Mouse (Mus musculus): ENCODE results near the gene Cnp. TPM values are rescaled to one million over a fixed set of nuclear protein-coding genes. Genes with fewer than 3 reads are reported as not detected.

The Cnp gene
- polyA plus RNA-seq, 1 experiment from 2014 or later, result 26.5 TPM

- Histone ChIP-seq H3K79me2 (ENCODE audit: inconsistent target) (no peaks in the 10 kb centered on the region), H3K36me3 (ENCODE audit: inconsistent target) (no peaks in the 10 kb centered on the region), H3K27ac (peak within 1 kb of the TSS; percentile 51), H3K4me3 (ENCODE audit: inconsistent target) (peak within 1 kb of the TSS; percentile 43)
- WGBS (ENCODE audit: missing documents), result 7% methylated on average over 28 of the region's 28 CpGs
These were observed 29.6 kb upstream of the Cnp start, which contains the start of gene Ttc25 for GRCm38 (mm10) chr11:100544832-100545745. TSS of gene Ttc25 (plus strand) at chr11:100545607.

DNA sequence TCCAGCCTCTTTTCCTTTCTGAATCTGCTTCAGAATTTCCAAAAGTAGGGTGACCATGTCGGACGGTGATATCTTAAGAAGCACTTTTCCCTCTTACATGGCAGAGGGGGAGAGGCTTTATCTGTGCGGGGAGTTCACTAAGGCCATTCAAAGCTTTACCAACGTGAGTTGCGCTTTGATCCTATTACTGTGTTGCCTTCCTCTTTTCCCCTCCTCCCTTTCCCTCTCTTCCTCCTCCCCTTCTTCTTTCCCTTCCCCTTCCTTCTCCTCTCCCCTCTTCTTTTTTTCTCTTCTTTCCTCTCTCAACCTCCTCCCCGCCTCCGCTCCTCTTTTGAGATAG lies 29.0 kb upstream of the Cnp start:
- WGBS (ENCODE audit: missing documents), result 10% methylated on average over 5 of the region's 7 CpGs
- Histone ChIP-seq H3K27ac (peak overlapping the region; percentile 25; the same call in 1 of the 2 replicates), H3K4me3 (ENCODE audit: inconsistent target) (peak overlapping the region; percentile 43), H3K36me3 (ENCODE audit: inconsistent target) (no peaks in the 10 kb centered on the region), H3K79me2 (ENCODE audit: inconsistent target) (no peaks in the 10 kb centered on the region)

GRCm38 (mm10) chr11:100546955-100547354 lies 27.7 kb upstream of the Cnp start:
- Histone ChIP-seq H3K4me3 (ENCODE audit: inconsistent target) (no peak overlapping the region), H3K27ac (no peak overlapping the region), H3K36me3 (ENCODE audit: inconsistent target) (no peaks in the 10 kb centered on the region), H3K79me2 (ENCODE audit: inconsistent target) (no peaks in the 10 kb centered on the region)
- 35% methylated on average over 6 of the region's 6 CpGs for WGBS (ENCODE audit: missing documents)

GRCm38 (mm10) chr11:100548141-100548540 lies 26.6 kb upstream of the Cnp start:
- no peaks in the 10 kb centered on the region for H3K79me2 ChIP-seq (ENCODE audit: inconsistent target)
- 71% methylated on average over 6 of the region's 6 CpGs for WGBS (ENCODE audit: missing documents)
- H3K4me3 ChIP-seq (ENCODE audit: inconsistent target), result no peak overlapping the region
- H3K27ac ChIP-seq, result no peak overlapping the region
- no peaks in the 10 kb centered on the region for H3K36me3 ChIP-seq (ENCODE audit: inconsistent target)

DNA sequence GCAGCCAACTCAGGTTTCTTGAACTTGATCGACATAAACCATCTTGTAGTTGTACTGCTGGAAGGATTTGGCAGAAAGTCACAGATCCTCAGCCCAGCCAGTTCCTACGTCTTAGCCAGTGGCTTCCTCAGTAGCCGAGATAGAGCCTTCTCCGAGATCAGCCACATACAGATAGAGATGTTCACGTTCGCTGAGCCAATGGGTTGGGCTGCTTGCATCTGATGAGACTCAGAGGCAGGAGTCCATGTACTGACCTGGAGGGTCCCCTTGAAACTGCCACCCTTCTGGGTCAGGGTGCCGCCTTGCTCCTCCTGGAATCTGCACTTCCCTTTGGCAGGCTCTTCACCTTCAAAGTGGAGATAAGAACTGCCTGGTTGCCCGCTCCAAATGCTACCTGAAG lies 25.2 kb upstream of the Cnp start:
- no peaks in the 10 kb centered on the region for H3K36me3 ChIP-seq (ENCODE audit: inconsistent target)
- H3K27ac ChIP-seq, result no peak overlapping the region

DNA sequence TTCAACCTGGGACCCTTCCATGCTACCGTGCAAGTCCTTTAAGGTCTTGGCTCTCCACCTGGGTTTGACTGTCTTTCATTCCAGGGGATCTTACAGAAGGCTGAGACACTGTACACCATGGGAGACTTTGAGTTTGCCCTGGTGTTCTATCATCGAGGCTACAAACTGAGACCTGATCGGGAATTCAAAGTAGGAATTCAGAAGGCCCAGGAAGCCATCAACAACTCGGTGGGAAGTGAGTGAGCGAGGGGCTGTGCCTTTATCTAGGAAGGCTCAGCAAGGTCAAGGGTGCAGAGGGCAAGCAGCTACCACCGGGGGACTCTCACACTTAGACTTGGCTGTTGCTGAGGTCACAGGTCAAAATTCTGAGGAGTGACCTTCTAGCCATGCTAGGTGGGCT lies 24.6 kb upstream of the Cnp start:
- Histone ChIP-seq H3K79me2 (ENCODE audit: inconsistent target) (no peaks in the 10 kb centered on the region), H3K27ac (no peak overlapping the region), H3K36me3 (ENCODE audit: inconsistent target) (no peaks in the 10 kb centered on the region), H3K4me3 (ENCODE audit: inconsistent target) (no peak overlapping the region)
- WGBS (ENCODE audit: missing documents), result 86% methylated on average over 6 of the region's 6 CpGs

More for the DNA sequence above, 25.2 kb upstream of the Cnp start:
- H3K4me3 ChIP-seq (ENCODE audit: inconsistent target), result no peak overlapping the region
- H3K79me2 ChIP-seq (ENCODE audit: inconsistent target), result no peaks in the 10 kb centered on the region
- 97% methylated on average over 8 of the region's 8 CpGs for WGBS (ENCODE audit: missing documents)

DNA sequence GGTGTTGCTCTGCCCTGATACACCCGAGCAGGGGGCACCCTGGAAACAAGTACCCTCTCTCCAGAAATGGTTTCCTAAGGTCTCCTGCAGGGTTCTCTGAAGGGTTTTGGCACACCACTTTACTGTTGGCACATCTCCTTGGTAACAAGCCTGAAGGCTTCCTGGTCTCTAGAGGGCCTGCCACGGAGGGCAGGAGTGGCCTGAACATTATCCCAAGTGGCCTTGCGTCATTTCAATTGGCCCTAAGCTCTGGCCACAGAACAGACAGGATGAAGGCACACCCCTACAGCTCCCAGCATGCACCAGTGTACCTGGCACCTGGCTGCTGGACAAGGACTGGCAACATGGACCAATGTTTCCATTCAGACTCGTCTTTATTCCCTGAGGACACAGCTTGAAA lies 21.9 kb upstream of the Cnp start:
- Histone ChIP-seq H3K79me2 (ENCODE audit: inconsistent target) (no peaks in the 10 kb centered on the region), H3K36me3 (ENCODE audit: inconsistent target) (no peaks in the 10 kb centered on the region), H3K4me3 (ENCODE audit: inconsistent target) (no peak overlapping the region), H3K27ac (no peak overlapping the region)
- 73% methylated on average over 4 of the region's 4 CpGs for WGBS (ENCODE audit: missing documents)

- no peak overlapping the region for H3K4me3 ChIP-seq (ENCODE audit: inconsistent target)
- no peaks in the 10 kb centered on the region for H3K36me3 ChIP-seq (ENCODE audit: inconsistent target)
- 15% methylated on average over 11 of the region's 11 CpGs for WGBS (ENCODE audit: missing documents)
- H3K79me2 ChIP-seq (ENCODE audit: inconsistent target), result no peaks in the 10 kb centered on the region
- H3K27ac ChIP-seq, result no peak overlapping the region
These were observed 19.1 kb upstream of the Cnp start for GRCm38 (mm10) chr11:100555583-100555982.

DNA sequence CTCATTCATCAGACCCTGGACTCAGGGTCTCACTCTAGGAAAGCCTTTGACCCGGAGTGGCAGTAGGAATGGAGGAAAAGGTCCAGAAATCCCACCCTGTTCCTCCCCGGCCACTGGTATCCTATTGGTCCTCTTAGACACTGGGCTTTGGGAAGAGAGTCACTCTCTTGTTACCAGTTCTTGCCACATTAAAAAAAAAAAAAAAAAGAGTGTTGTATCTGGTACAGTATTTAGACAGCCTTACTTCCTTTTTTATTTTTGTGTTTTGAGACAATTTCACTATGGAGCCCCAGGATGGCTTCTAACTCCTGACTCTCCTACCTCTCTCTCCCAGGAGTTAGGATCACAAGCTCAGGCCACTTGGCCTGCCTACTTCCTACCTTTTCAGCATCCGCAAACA lies 17.1 kb upstream of the Cnp start:
- H3K27ac ChIP-seq, result no peak overlapping the region
- no peaks in the 10 kb centered on the region for H3K36me3 ChIP-seq (ENCODE audit: inconsistent target)
- WGBS (ENCODE audit: missing documents), result 89% methylated on average over 3 of the region's 3 CpGs
- H3K79me2 ChIP-seq (ENCODE audit: inconsistent target), result no peaks in the 10 kb centered on the region
- no peak overlapping the region for H3K4me3 ChIP-seq (ENCODE audit: inconsistent target)

- Histone ChIP-seq H3K27ac (no peak overlapping the region), H3K36me3 (ENCODE audit: inconsistent target) (no peaks in the 10 kb centered on the region), H3K4me3 (ENCODE audit: inconsistent target) (no peak overlapping the region), H3K79me2 (ENCODE audit: inconsistent target) (no peaks in the 10 kb centered on the region)
- 89% methylated on average over 7 of the region's 7 CpGs for WGBS (ENCODE audit: missing documents)
These were observed 15.2 kb upstream of the Cnp start for GRCm38 (mm10) chr11:100559476-100559875.

DNA sequence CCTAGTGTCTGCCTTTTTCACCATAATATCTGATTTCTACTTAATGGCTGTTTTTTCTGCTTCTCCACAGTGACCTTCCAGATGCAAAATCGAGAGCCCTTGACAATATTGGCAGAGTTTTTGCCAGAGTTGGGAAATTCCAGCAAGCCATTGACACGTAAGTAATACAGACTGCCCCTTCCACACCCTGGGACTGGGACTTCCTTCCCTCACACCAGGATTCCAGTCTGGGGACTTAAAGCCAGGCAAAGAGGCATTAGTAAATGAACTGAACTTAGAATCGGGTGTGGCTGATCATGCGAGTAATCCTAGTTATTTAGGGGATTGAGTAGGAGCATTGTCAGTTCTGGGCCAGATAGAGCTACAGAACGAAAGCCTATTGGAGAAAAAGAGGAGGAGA lies 13.0 kb upstream of the Cnp start:
- Histone ChIP-seq H3K4me3 (ENCODE audit: inconsistent target) (no peak overlapping the region), H3K36me3 (ENCODE audit: inconsistent target) (no peaks in the 10 kb centered on the region), H3K27ac (no peak overlapping the region), H3K79me2 (ENCODE audit: inconsistent target) (no peaks in the 10 kb centered on the region)
- WGBS (ENCODE audit: missing documents), result 83% methylated on average over 4 of the region's 5 CpGs

DNA sequence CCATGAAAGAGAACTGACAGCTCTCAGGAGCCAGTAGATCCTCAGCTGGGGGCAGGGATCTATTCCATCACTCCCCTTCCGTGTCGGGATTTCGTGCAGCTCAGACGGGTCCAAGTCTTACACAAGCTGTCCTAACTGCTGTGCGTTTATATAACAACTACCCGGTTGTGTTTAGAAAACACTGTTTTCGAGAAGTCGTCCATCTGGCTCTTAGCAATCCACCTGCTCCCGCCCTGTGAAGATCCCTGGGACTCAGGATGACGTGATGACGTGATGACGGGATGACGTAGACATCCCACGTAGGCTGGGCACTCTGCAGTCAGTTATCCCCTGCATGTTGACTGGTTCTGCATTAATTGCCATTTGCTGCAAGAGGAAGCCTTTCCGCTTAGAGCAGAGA lies 10.4 kb upstream of the Cnp start:
- Histone ChIP-seq H3K4me3 (ENCODE audit: inconsistent target) (no peak overlapping the region), H3K79me2 (ENCODE audit: inconsistent target) (no peaks in the 10 kb centered on the region), H3K36me3 (ENCODE audit: inconsistent target) (no peaks in the 10 kb centered on the region), H3K27ac (no peak overlapping the region)
- 88% methylated on average over 15 of the region's 15 CpGs for WGBS (ENCODE audit: missing documents)

GRCm38 (mm10) chr11:100564703-100565102 lies 10.0 kb upstream of the Cnp start:
- no peaks in the 10 kb centered on the region for H3K79me2 ChIP-seq (ENCODE audit: inconsistent target)
- 92% methylated on average over 4 of the region's 6 CpGs for WGBS (ENCODE audit: missing documents)
- no peak overlapping the region for H3K27ac ChIP-seq
- no peak overlapping the region for H3K4me3 ChIP-seq (ENCODE audit: inconsistent target)
- H3K36me3 ChIP-seq (ENCODE audit: inconsistent target), result no peaks in the 10 kb centered on the region

GRCm38 (mm10) chr11:100567229-100567628 lies 7.5 kb upstream of the Cnp start:
- Histone ChIP-seq H3K4me3 (ENCODE audit: inconsistent target) (no peak overlapping the region), H3K79me2 (ENCODE audit: inconsistent target) (no peaks in the 10 kb centered on the region), H3K27ac (no peak overlapping the region), H3K36me3 (ENCODE audit: inconsistent target) (no peaks in the 10 kb centered on the region)
- 19% methylated on average over 5 of the region's 5 CpGs for WGBS (ENCODE audit: missing documents)

- Histone ChIP-seq H3K79me2 (ENCODE audit: inconsistent target) (no peaks in the 10 kb centered on the region), H3K36me3 (ENCODE audit: inconsistent target) (no peaks in the 10 kb centered on the region), H3K4me3 (ENCODE audit: inconsistent target) (no peak overlapping the region), H3K27ac (no peak overlapping the region)
- WGBS (ENCODE audit: missing documents), result 37% methylated on average over 9 of the region's 9 CpGs
These were observed 6.9 kb upstream of the Cnp start for GRCm38 (mm10) chr11:100567815-100568245.
